Mouse (Mus musculus): Measurements from ENCODE around the gene Gng13.
A peak's percentile ranks its signal among the peaks of the same experiment; 100 is the strongest.

The Gng13 gene

GRCm38 (mm10) chr17:25716711-25717637, at the start of gene Gng13:
Gene Gng13 (plus strand): TSS chr17:25717171.
- peak; percentile 31 for DNase-seq

- DNase-seq: no peak
These were observed 48.4 kb upstream of the Gng13 start for GRCm38 (mm10) chr17:25668481-25669055.

- DNase-seq: no peak
These were observed 44.0 kb upstream of the Gng13 start for GRCm38 (mm10) chr17:25672982-25673381.

- no peak for DNase-seq
These were observed 39.0 kb upstream of the Gng13 start for GRCm38 (mm10) chr17:25677969-25678368.

GRCm38 (mm10) chr17:25679818-25680217, 37.2 kb upstream of the Gng13 start:
- no peak for DNase-seq

- no peak for DNase-seq
These were observed 35.3 kb upstream of the Gng13 start for GRCm38 (mm10) chr17:25681636-25682035.

GRCm38 (mm10) chr17:25686323-25686722, 30.6 kb upstream of the Gng13 start:
- no peak for DNase-seq

GRCm38 (mm10) chr17:25688922-25689321, 28.0 kb upstream of the Gng13 start:
- DNase-seq: no peak

- DNase-seq: no peak
These were observed 20.7 kb upstream of the Gng13 start for GRCm38 (mm10) chr17:25696263-25696662.

GRCm38 (mm10) chr17:25698446-25698845, 18.5 kb upstream of the Gng13 start:
- peak; percentile 68 for DNase-seq

GRCm38 (mm10) chr17:25700863-25701496, 16.0 kb upstream of the Gng13 start:
- DNase-seq: no peak

GRCm38 (mm10) chr17:25709994-25710393, 7.0 kb upstream of the Gng13 start:
- no peak for DNase-seq

- no peak for DNase-seq
These were observed 5.8 kb upstream of the Gng13 start for GRCm38 (mm10) chr17:25711136-25711535.

GRCm38 (mm10) chr17:25715627-25716026, 1.3 kb upstream of the Gng13 start:
- DNase-seq: no peak

- DNase-seq: no peak
These were observed 841 bp upstream of the Gng13 start for GRCm38 (mm10) chr17:25716130-25716529.

- DNase-seq: no peak
These were observed 720 bp downstream of the Gng13 start for GRCm38 (mm10) chr17:25717691-25718090.

- no peak for DNase-seq
These were observed 4.5 kb downstream of the Gng13 start for GRCm38 (mm10) chr17:25721476-25721875.

- DNase-seq: no peak
These were observed 6.5 kb downstream of the Gng13 start for GRCm38 (mm10) chr17:25723470-25723869.

GRCm38 (mm10) chr17:25723919-25724318, 6.9 kb downstream of the Gng13 start:
- DNase-seq: no peak

- DNase-seq: peak; percentile 18
These were observed 8.3 kb downstream of the Gng13 start for GRCm38 (mm10) chr17:25725264-25725663.

GRCm38 (mm10) chr17:25727265-25728008, 10.5 kb downstream of the Gng13 start, which contains the start of the genes Chtf18 and Rpusd1:
Gene Chtf18 (minus strand): TSS chr17:25727419.
Gene Rpusd1 (plus strand): TSS chr17:25727670.
- peak; percentile 100 for DNase-seq

- no peak for DNase-seq
These were observed 11.0 kb downstream of the Gng13 start for GRCm38 (mm10) chr17:25728009-25728270.

- peak; percentile 89 for DNase-seq
These were observed 15.1 kb downstream of the Gng13 start for GRCm38 (mm10) chr17:25732082-25732481.

Measured in kidney, adult 18-20 months (tissue).